Mouse (Mus musculus) liver, embryonic 12.5 days (tissue): ENCODE measurements around the gene Gpank1. TPM values are rescaled to one million over a fixed set of nuclear protein-coding genes. Genes with fewer than 3 reads are reported as not detected.
"Not testable (repeated sequence)": the region's sequence is repeated elsewhere in the genome, so short reads cannot be mapped to it uniquely, and the experiment has no call there.

Experiments used
- ATAC-seq: fragments of 200-750 bp; cut with Nextera tagmentation; 2 replicates; pipeline ENCODE4 v1.8.0; 2017; ENCODE audit warnings: moderate number of reproducible peaks, mild to moderate bottlenecking, moderate library complexity
- H3K27ac ChIP-seq: fragments of 300-500 bp; sonication (generic); 2 replicates; pipeline ENCODE4 v1.5.1; 2016; ENCODE audit warnings: mild to moderate bottlenecking
- H3K27me3 ChIP-seq: fragments of 300-500 bp; sonication (generic); replicated peaks from 2 replicates; pipeline ENCODE4 v1.6.1; 2016; ENCODE audit warnings: mild to moderate bottlenecking, moderate library complexity
- H3K36me3 ChIP-seq: fragments of 300-500 bp; sonication (generic); 2 replicates; pipeline ENCODE4 v1.6.1; 2016; ENCODE audit warnings: mild to moderate bottlenecking, moderate library complexity
- H3K4me1 ChIP-seq: fragments of 300-500 bp; sonication (generic); 2 replicates; pipeline ENCODE4 v1.6.1; 2016
- H3K4me2 ChIP-seq: fragments of 300-500 bp; sonication (generic); 2 replicates; pipeline ENCODE4 v1.6.1; 2016; ENCODE audit warnings: mild to moderate bottlenecking, moderate library complexity
- H3K4me3 ChIP-seq: fragments of 300-500 bp; sonication (generic); 2 replicates; pipeline ENCODE4 v1.5.1; 2016; ENCODE audit warnings: mild to moderate bottlenecking, moderate library complexity
- H3K9ac ChIP-seq: fragments of 300-500 bp; sonication (generic); 2 replicates; pipeline ENCODE4 v1.6.1; 2016; ENCODE audit warnings: mild to moderate bottlenecking, moderate library complexity
- H3K9me3 ChIP-seq: fragments of 300-500 bp; sonication (generic); replicated peaks from 2 replicates; pipeline ENCODE4 v1.6.1; 2016; ENCODE audit warnings: mild to moderate bottlenecking, moderate library complexity
- WGBS: fragments of 180-500 bp; shearing (Covaris S2); methylation state at CpG from one replicate; pipeline ENCODE4 v1.1.7; 2016; ENCODE audit not compliant: insufficient replicate concordance; 5-methylcytosine and 5-hydroxymethylcytosine counted together
- polyA plus RNA-seq: library from polyadenylated mRNA; unstranded; fragments of >200 nt; fragmentation: Nextera tagmentation; extraction: Ambion mirVana; gene quantifications from 2 replicates; pipeline ENCODE4 v1.2.1, GENCODE M21; 2016

The Gpank1 gene
- polyA plus RNA-seq, 1 experiment from 2014 or later: 19.6 TPM

DNA sequence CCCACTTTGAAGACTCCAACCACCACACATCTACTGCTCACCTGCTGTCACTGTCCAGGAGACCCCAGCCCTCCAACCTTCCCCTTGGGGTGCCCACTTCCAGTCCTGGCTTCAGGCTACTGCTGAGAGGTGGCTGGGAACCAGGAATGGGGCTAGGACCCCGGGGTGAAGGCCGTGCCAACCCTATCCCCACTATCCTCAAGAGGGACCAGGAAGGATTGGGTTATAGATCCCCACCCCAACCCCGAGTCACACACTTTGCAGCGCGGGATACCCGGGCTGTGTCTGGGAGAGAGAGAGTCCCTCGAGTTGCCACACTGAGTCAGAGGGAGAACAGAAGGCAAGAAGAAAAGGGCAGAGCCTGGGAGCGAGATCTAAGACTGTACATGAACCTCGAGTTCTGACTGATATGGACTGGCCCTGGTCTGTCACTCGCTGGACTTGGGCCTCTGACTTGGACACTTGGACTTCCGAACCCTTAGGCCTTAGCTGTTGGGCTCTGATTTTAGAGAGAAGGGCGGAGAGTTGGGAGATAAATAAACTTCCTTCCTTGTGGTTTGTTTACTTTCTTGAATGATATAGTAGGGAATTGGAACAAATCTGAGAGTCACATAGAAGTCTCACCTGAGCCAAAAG is 3.1 kb downstream of the Gpank1 start:
- ATAC-seq, H3K27ac ChIP-seq: not testable (repeated sequence)

DNA sequence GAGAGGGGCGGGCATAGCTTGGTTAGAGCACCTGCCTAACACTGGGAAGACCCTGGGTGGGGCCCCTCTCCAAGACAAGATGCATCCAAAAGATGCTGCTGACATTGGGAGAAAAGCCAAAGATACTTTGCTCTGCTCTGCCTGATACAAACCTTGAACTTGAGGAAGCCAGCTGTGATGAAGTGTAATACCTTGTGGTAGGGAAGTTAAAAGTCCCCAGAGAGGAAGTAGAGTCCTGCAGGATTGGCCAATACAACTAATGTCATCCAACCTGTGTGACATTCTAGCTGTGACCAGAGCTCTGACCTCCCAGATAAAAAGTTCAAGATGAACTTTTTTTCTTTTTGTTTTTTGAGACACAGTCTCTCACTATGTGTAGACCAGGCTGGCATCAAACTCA is 3.8 kb downstream of the Gpank1 start:
- Histone ChIP-seq H3K4me2 (peak overlapping the region; percentile 80), H3K9ac (no peak overlapping the region), H3K9me3 (no peaks in the 10 kb centered on the region), H3K4me3 (peak overlapping the region; percentile 69; the same call in 1 of the 2 replicates), H3K4me1 (peaks cover 58% of the 10 kb centered on the region), H3K36me3 (peaks cover 50% of the 10 kb centered on the region), H3K27ac (peak overlapping the region; percentile 89), H3K27me3 (no peaks in the 10 kb centered on the region)
- WGBS: 76% methylated on average over 1 of the region's 1 CpGs
- no peak for ATAC-seq

More for the DNA sequence above, 3.1 kb downstream of the Gpank1 start:
- not testable (repeated sequence) for H3K4me3 ChIP-seq, H3K27me3 ChIP-seq, H3K9me3 ChIP-seq, H3K4me2 ChIP-seq, H3K9ac ChIP-seq
- Histone ChIP-seq H3K4me1 (peaks cover 65% of the 10 kb centered on the region), H3K36me3 (peaks cover 50% of the 10 kb centered on the region)
- WGBS: 84% methylated on average over 12 of the region's 12 CpGs

DNA sequence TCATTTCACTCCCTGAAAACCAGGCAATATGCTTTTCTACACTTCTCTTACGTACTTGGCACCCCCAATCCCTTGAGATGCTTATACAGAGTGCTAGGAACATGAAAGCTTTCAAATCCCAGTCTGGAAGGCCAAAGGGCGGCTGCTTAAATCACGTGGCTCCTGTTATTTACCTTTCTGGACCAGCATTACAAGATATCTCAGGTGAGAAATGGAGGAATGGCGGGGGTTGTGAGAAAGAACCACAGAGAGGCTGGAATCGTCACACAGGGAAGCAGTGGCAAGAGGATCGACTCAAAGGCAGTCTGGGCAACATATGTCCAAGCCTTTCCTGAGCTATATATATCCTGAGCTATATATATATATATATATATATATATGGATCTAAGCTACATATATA is 4.3 kb downstream of the Gpank1 start:
- Histone ChIP-seq H3K27me3 (no peaks in the 10 kb centered on the region), H3K9ac (peak overlapping the region; percentile 81), H3K9me3 (no peaks in the 10 kb centered on the region), H3K4me2 (peak overlapping the region; percentile 80), H3K4me1 (peaks cover 55% of the 10 kb centered on the region), H3K4me3 (peak overlapping the region; percentile 69), H3K27ac (peak overlapping the region; percentile 89), H3K36me3 (peaks cover 53% of the 10 kb centered on the region)
- WGBS: 37% methylated on average over 6 of the region's 6 CpGs
- ATAC-seq: no peak

DNA sequence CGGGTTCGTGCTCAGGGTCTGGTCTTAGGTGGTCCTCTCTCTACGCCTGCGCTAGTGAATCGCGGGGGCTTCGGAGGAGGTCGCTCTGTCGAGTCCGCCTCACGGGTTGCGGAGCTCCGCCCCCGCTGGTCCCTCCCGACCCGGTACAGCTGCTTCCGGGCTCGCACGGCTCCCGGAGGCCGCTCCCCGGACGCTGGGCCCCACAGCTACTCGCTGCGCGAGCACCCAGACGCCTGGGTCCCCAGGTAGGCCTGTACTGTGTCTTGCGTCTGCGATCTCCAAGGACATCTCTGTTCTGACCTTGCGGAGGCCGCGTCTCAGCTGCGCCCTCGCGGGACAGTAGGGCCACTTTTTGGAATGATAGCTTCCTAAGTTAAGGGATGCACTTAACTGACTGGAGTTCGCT is 5.0 kb downstream of the Gpank1 start, which contains the start of gene D17H6S53E:
D17H6S53E (plus strand) TSS at position 168 of the 406 bp plus-strand sequence.
- peaks cover 59% of the 10 kb centered on the region for H3K4me1 ChIP-seq
- H3K4me2 ChIP-seq: peak within 1 kb of the TSS; percentile 80
- H3K27ac ChIP-seq: peak within 1 kb of the TSS; percentile 89
- no peaks in the 10 kb centered on the region for H3K27me3 ChIP-seq
- peak within 1 kb of the TSS; percentile 81 for H3K9ac ChIP-seq
- peak within 1 kb of the TSS; percentile 69 for H3K4me3 ChIP-seq
- ATAC-seq: peak; percentile 79
- under 1% methylated on average over 36 of the region's 36 CpGs for WGBS
- H3K9me3 ChIP-seq: no peaks in the 10 kb centered on the region
- H3K36me3 ChIP-seq: peaks cover 59% of the 10 kb centered on the region

DNA sequence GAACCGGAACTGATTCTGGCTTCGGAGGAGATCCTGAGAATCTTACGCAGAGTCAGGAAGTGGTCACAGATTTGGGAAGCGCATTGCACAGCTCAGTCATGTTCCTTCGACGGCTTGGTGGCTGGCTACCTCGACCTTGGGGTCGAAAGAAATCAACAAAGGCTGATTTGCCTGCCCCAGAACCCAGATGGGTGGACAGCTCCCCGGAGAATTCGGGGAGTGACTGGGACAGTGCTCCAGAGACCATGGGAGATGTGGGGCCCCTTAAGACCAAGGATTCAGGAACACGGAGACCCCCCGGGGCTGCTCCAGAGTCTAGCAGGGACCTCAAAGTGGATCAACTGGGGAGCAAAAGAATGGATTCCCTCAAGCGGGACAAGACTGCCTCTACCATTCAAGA is 5.8 kb downstream of the Gpank1 start:
- Histone ChIP-seq H3K4me1 (peaks cover 58% of the 10 kb centered on the region), H3K27me3 (no peaks in the 10 kb centered on the region), H3K4me2 (peak overlapping the region; percentile 80), H3K9ac (peak overlapping the region; percentile 81), H3K9me3 (no peaks in the 10 kb centered on the region), H3K27ac (peak overlapping the region; percentile 89), H3K36me3 (peaks cover 59% of the 10 kb centered on the region), H3K4me3 (peak overlapping the region; percentile 69)
- no peak for ATAC-seq
- WGBS: 47% methylated on average over 13 of the region's 13 CpGs

DNA sequence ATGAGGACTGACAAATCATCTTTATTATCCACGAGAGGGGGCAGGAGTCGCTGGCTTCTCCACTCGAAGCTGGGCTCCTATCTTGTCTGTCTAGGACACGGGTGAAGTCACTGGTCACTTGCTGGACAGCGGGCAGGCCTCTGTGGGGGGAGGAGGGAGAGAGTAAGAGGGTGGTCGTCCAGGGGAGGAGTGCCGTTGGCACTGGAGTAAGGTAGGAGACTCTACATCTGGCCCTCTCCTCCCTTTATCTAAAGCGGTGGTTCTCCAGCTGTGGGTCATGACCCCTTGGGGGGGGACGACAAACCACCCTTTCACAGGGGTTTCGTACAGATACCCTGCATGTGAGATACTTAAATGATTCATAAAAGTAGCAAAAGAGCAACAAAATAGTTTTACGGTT is 7.7 kb downstream of the Gpank1 start:
- no peak overlapping the region for H3K4me2 ChIP-seq
- peaks cover 46% of the 10 kb centered on the region for H3K4me1 ChIP-seq
- H3K9me3 ChIP-seq: no peaks in the 10 kb centered on the region
- H3K27me3 ChIP-seq: no peaks in the 10 kb centered on the region
- no peak overlapping the region for H3K4me3 ChIP-seq
- no peak for ATAC-seq
- H3K27ac ChIP-seq: no peak overlapping the region
- H3K36me3 ChIP-seq: peaks cover 45% of the 10 kb centered on the region
- no peak overlapping the region for H3K9ac ChIP-seq
- 59% methylated on average over 11 of the region's 11 CpGs for WGBS

DNA sequence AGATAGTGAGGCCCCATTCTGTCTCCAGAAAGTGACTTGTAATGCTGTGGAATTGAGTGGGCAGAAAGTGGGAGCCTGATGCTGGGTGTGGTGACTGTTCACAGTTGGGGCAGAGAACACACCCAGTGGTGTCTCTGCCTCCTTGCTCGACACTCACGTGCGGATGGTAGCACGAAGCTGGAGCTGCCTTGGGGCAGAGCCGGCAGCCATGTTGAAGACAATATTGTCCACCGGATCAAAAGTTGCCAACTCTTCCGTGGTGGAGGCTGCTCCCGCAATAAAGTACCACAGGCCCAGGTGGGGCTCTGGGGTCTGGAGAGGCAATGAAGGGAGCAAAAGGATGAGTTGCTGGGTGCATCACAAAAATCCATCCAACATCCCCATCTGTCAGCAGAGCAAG is 9.8 kb downstream of the Gpank1 start:
- no peak for ATAC-seq
- 71% methylated on average over 8 of the region's 8 CpGs for WGBS
- Histone ChIP-seq H3K9ac (peak overlapping the region; percentile 9; the same call in 1 of the 2 replicates), H3K4me3 (peak overlapping the region; percentile 41), H3K4me1 (peaks cover 39% of the 10 kb centered on the region), H3K27me3 (no peaks in the 10 kb centered on the region), H3K27ac (peak overlapping the region; percentile 39), H3K36me3 (peaks cover 34% of the 10 kb centered on the region), H3K4me2 (peak overlapping the region; percentile 47), H3K9me3 (no peaks in the 10 kb centered on the region)

DNA sequence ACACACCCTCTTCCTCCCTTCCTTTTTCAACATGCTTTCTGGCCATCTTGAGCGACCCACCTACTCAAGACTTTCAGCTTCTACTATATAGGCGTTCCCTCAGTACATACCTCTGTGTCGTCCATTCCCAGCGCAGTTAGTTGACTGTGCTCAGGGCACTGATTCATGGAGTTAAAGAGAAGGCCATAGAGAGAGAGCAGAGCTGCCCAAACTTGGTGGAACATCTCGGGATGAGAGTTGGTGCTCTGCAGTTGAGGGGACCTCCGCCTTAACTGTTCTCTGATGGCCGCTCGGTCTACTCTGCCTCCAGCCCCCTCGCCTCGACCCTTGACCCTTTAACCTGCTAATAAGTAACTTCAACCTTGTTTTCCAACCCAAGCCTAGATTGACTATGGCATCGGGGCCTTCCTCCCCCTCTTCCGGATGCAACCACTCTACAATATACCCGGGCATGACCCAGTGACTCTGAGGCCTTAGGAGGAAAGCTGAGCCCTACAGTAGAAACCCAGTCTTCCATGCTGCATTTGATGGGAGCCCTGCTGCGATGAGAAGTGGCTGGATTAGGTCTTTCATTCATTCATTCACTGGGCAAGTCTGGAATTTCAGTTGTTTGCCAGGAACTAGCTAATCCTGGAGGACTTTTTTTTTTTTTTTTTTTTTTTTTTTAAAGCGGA is 10.4 kb downstream of the Gpank1 start, which contains the start of gene Apom:
Apom (minus strand) TSS at position 551 of the 674 bp plus-strand sequence.
- Histone ChIP-seq H3K27ac (peak within 1 kb of the TSS; percentile 74), H3K9me3 (no peaks in the 10 kb centered on the region), H3K9ac (peak within 1 kb of the TSS; percentile 9; the same call in 1 of the 2 replicates), H3K4me1 (peaks cover 43% of the 10 kb centered on the region), H3K4me2 (peak within 1 kb of the TSS; percentile 47), H3K27me3 (no peaks in the 10 kb centered on the region), H3K4me3 (peak within 1 kb of the TSS; percentile 41), H3K36me3 (peaks cover 34% of the 10 kb centered on the region)
- WGBS: 74% methylated on average over 15 of the region's 15 CpGs
- ATAC-seq: no peak

DNA sequence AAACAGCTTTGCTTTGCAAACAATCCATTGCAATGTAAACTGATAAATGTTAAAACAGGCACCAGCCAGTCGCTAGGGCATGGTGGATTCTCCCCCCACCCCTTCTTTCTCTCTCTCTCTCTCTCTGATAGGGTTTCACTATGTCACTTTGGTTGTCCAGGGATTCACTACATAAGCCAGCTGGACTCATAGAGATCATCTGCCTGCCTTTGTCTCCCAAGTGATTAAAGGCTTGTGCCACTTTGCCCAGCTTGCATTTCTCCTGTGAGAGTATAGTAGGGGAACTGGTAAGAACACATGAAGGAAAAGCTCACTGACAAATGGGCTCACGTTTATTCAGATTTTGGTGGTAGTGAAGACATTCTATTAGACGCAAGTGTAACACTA is 10.9 kb downstream of the Gpank1 start:
- H3K36me3 ChIP-seq: peaks cover 33% of the 10 kb centered on the region
- H3K9ac ChIP-seq: no peak overlapping the region
- no peak overlapping the region for H3K4me3 ChIP-seq
- peaks cover 43% of the 10 kb centered on the region for H3K4me1 ChIP-seq
- peak overlapping the region; percentile 74 for H3K27ac ChIP-seq
- no peaks in the 10 kb centered on the region for H3K9me3 ChIP-seq
- H3K4me2 ChIP-seq: no peak overlapping the region
- no peaks in the 10 kb centered on the region for H3K27me3 ChIP-seq
- ATAC-seq: no peak
- WGBS: 65% methylated on average over 3 of the region's 3 CpGs

DNA sequence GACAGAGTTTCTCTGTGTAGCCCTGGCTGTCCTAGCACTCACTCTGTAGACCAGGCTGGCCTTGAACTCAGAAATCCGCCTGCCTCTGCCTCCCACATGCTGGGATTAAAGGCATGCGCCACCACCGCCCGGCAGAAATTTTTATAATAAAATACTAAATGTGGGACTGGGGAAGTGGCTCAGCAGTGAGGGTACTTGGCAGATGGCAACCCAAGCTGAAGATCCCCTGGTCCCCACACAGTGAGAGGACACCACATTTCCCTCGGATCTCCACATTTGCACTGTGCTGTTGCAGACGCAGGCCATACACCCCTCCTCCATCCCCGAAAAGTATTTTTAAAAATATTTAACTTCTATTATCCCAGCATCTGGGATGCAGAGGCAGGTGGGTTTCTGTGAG is 12.3 kb downstream of the Gpank1 start:
- Histone ChIP-seq H3K4me2 (peak overlapping the region; percentile 77; the same call in 1 of the 2 replicates), H3K27me3 (no peaks in the 10 kb centered on the region), H3K9ac (no peak overlapping the region), H3K9me3 (no peaks in the 10 kb centered on the region), H3K4me3 (no peak overlapping the region), H3K36me3 (peaks cover 35% of the 10 kb centered on the region), H3K4me1 (peaks cover 37% of the 10 kb centered on the region), H3K27ac (no peak overlapping the region)
- no peak for ATAC-seq
- whole genome bisulfite sequencing: 92% methylated on average over 7 of the region's 7 CpGs

DNA sequence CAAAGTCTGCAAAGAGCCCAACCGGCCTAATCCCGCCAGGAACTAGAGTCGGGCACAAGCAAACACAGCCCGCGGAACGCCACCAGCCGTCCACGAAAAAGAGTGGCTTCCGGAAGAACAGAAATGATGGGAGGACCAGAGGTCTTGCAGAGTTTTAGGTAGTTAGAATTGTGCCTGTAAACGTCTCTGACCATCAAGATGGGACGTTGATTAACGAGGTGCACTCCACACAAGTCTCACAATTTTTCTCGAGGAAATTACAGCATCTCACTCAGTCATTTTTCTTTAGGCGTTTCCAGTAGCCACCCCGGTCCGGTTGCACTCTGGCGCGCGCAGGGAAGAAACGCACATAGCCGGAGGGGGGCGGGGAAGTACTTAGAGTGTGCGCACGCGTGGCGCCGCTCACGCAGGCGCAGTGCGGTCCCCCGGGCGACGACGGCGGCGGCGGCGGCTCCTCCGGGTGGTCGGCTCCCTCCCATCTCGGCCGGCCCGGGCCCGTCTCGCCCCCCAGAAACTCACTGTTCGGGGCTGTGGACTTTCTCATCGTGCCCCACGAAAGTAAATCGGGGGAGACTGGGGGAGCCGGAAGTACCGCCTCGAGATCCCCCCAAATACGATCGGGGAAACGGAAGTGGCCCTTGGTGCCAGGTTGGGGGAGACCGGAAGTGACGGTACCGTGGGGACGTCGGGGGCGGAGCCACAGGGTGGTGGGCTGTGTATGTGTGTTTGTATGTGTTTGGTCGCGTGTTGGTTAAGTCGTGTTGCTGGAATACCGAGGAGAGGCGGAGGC is 13.7 kb downstream of the Gpank1 start, which contains the start of gene Bag6:
Bag6 (plus strand) TSS at position 378 of the 790 bp plus-strand sequence.
- under 1% methylated on average over 63 of the region's 66 CpGs for WGBS
- H3K4me2 ChIP-seq: peak within 1 kb of the TSS; percentile 77
- H3K4me3 ChIP-seq: peak within 1 kb of the TSS; percentile 86
- H3K9ac ChIP-seq: peak within 1 kb of the TSS; percentile 81
- peak; percentile 90 for ATAC-seq
- no peaks in the 10 kb centered on the region for H3K9me3 ChIP-seq
- H3K27ac ChIP-seq: peak within 1 kb of the TSS; percentile 90
- H3K27me3 ChIP-seq: no peaks in the 10 kb centered on the region
- peaks cover 30% of the 10 kb centered on the region for H3K4me1 ChIP-seq
- H3K36me3 ChIP-seq: peaks cover 36% of the 10 kb centered on the region
